8 mouse cellular contexts compared by ENCODE assay signal in the genomic region with DNA sequence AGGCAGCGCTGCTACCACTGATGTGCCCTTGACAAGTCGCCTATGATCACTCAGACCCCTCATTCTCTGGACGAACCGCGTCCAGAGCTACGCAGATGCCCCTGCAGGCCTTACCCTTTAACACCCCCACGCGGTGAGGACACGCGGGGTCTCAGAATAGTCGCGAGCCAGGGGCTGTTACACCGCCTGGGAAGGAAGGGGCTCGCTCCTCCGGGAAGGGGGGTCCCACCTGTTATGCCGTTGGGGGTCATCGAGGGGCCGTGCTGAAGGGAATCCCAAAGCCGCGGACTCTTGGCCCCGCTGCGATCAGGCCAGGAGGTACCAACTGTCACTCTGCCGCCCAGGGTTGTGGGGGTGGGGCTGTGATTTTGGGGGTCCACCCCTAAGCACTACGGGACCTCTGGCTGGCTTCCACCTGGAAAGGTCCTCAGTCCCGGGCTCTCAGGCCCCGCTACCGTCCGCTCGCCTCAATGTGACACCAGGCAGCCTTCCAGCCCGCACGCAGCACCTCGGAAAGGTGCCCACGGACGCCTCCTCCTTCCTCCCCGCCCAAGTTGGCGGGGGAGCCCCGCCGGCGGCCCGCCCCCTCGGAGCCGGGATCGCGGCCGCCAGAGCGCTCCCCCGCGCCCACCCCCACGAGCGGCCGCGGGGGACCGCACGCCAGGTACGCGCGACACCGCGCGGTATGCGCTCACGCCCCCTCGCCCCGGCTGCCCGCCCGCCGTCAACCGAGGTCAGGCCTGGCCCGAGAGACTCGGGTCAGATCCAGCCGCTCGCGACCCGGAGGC. TPM values are rescaled to one million over a fixed set of nuclear protein-coding genes. Genes with fewer than 3 reads are reported as not detected.
DNase-seq lines count a peak whose midpoint lies in the region; ATAC-seq and TF ChIP-seq lines count a peak whose summit lies in the region.

No protein-coding gene starts in this region.

- peak overlapping the region; percentile 93 for H3K27ac ChIP-seq in embryonic facial prominence, embryonic 13.5 days
- peak overlapping the region; percentile 97 for H3K27ac ChIP-seq in heart, embryonic 13.5 days (replicated peaks)
- peak overlapping the region; percentile 96 for H3K27ac ChIP-seq in kidney, embryonic 15.5 days
- H3K27ac ChIP-seq in liver, embryonic 13.5 days, result peak overlapping the region; percentile 60
- peak overlapping the region; percentile 89; the same call in 1 of the 2 replicates for H3K27ac ChIP-seq in neural tube, embryonic 12.5 days

- H3K9me3 ChIP-seq in E14TG2a.4 (ENCODE audit: low read length), result no peaks in the 10 kb centered on the region
- H3K9me3 ChIP-seq in embryonic facial prominence, embryonic 13.5 days, result no peaks in the 10 kb centered on the region
- H3K9me3 ChIP-seq in heart, embryonic 13.5 days, result no peaks in the 10 kb centered on the region
- H3K9me3 ChIP-seq in kidney, embryonic 15.5 days (replicated peaks), result no peaks in the 10 kb centered on the region
- H3K9me3 ChIP-seq in liver, embryonic 13.5 days (replicated peaks), result no peaks in the 10 kb centered on the region
- H3K9me3 ChIP-seq in neural tube, embryonic 12.5 days, result no peaks in the 10 kb centered on the region

- peaks cover 5% of the 10 kb centered on the region; the same call in 1 of the 2 replicates for H3K36me3 ChIP-seq in E14TG2a.4 (ENCODE audit: insufficient read depth, low read length)
- peaks cover 3% of the 10 kb centered on the region; the same call in 1 of the 2 replicates for H3K36me3 ChIP-seq in embryonic facial prominence, embryonic 13.5 days
- H3K36me3 ChIP-seq in heart, embryonic 13.5 days, result peaks cover 4% of the 10 kb centered on the region
- H3K36me3 ChIP-seq in kidney, embryonic 15.5 days, result peaks cover 3% of the 10 kb centered on the region; the same call in 1 of the 2 replicates
- H3K36me3 ChIP-seq in liver, embryonic 13.5 days, result no peaks in the 10 kb centered on the region
- no peaks in the 10 kb centered on the region for H3K36me3 ChIP-seq in neural tube, embryonic 12.5 days

- peak overlapping the region; percentile 95 for H3K4me2 ChIP-seq in embryonic facial prominence, embryonic 13.5 days
- H3K4me2 ChIP-seq in heart, embryonic 13.5 days, result peak overlapping the region; percentile 95
- peak overlapping the region; percentile 95 for H3K4me2 ChIP-seq in kidney, embryonic 15.5 days
- H3K4me2 ChIP-seq in liver, embryonic 13.5 days, result peak overlapping the region; percentile 98
- peak overlapping the region; percentile 88 for H3K4me2 ChIP-seq in neural tube, embryonic 12.5 days (replicated peaks)

- peak; percentile 76 for DNase-seq in adrenal gland, postnatal 10 days
- DNase-seq in liver, embryonic 13.5 days, result peak; percentile 29
- DNase-seq in thymus, postnatal 0 days (ENCODE audit: low spot score), result peak; percentile 30

- peak overlapping the region; percentile 86 for H3K9ac ChIP-seq in embryonic facial prominence, embryonic 13.5 days
- H3K9ac ChIP-seq in heart, embryonic 13.5 days, result peak overlapping the region; percentile 96
- peak overlapping the region; percentile 71 for H3K9ac ChIP-seq in kidney, embryonic 15.5 days
- H3K9ac ChIP-seq in liver, embryonic 13.5 days, result peak overlapping the region; percentile 80
- peak overlapping the region; percentile 81 for H3K9ac ChIP-seq in neural tube, embryonic 12.5 days

- H3K4me1 ChIP-seq in E14TG2a.4 (replicated peaks; ENCODE audit: low read depth, low read length), result peaks cover 39% of the 10 kb centered on the region
- H3K4me1 ChIP-seq in embryonic facial prominence, embryonic 13.5 days, result peaks cover 20% of the 10 kb centered on the region
- peaks cover 49% of the 10 kb centered on the region for H3K4me1 ChIP-seq in heart, embryonic 13.5 days
- peaks cover 31% of the 10 kb centered on the region for H3K4me1 ChIP-seq in kidney, embryonic 15.5 days
- H3K4me1 ChIP-seq in liver, embryonic 13.5 days (replicated peaks), result peaks cover 53% of the 10 kb centered on the region
- H3K4me1 ChIP-seq in neural tube, embryonic 12.5 days, result peaks cover 17% of the 10 kb centered on the region

- H3K4me3 ChIP-seq in E14TG2a.4 (replicated peaks; ENCODE audit: low read length), result peak overlapping the region; percentile 93
- H3K4me3 ChIP-seq in embryonic facial prominence, embryonic 13.5 days, result peak overlapping the region; percentile 83
- H3K4me3 ChIP-seq in heart, embryonic 13.5 days, result peak overlapping the region; percentile 93
- peak overlapping the region; percentile 94 for H3K4me3 ChIP-seq in kidney, embryonic 15.5 days (replicated peaks)
- peak overlapping the region; percentile 74 for H3K4me3 ChIP-seq in liver, embryonic 13.5 days (replicated peaks)
- H3K4me3 ChIP-seq in neural tube, embryonic 12.5 days, result peak overlapping the region; percentile 76

- WGBS in embryonic facial prominence, embryonic 13.5 days, result under 1% methylated on average over 72 of the region's 74 CpGs
- whole genome bisulfite sequencing in heart, embryonic 13.5 days, result 1% methylated on average over 74 of the region's 74 CpGs
- WGBS in kidney, embryonic 15.5 days, result under 1% methylated on average over 73 of the region's 74 CpGs
- 1% methylated on average over 72 of the region's 74 CpGs for WGBS in liver, embryonic 13.5 days (ENCODE audit: insufficient replicate concordance)
- WGBS in neural tube, embryonic 12.5 days, result 2% methylated on average over 65 of the region's 74 CpGs

- peaks cover 26% of the 10 kb centered on the region for H3K27me3 ChIP-seq in E14TG2a.4 (ENCODE audit: insufficient read depth, low read length)
- H3K27me3 ChIP-seq in embryonic facial prominence, embryonic 13.5 days, result no peaks in the 10 kb centered on the region
- H3K27me3 ChIP-seq in heart, embryonic 13.5 days (replicated peaks), result no peaks in the 10 kb centered on the region
- H3K27me3 ChIP-seq in kidney, embryonic 15.5 days, result no peaks in the 10 kb centered on the region
- H3K27me3 ChIP-seq in liver, embryonic 13.5 days, result peaks cover 54% of the 10 kb centered on the region
- H3K27me3 ChIP-seq in neural tube, embryonic 12.5 days (replicated peaks), result no peaks in the 10 kb centered on the region

- ATAC-seq in embryonic facial prominence, embryonic 13.5 days (ENCODE audit: insufficient number of reproducible peaks, insufficient read depth, low FRiP score, low TSS enrichment, low read depth), result 0 out of 2 replicates have a peak, but pooled peaks have one; percentile 32
- no peak; the same call in 1 of the 2 replicates for ATAC-seq in heart, embryonic 13.5 days (ENCODE audit: extremely low read depth, insufficient number of reproducible peaks, low FRiP score, low TSS enrichment)
- peak; percentile 30 for ATAC-seq in kidney, embryonic 15.5 days (replicated peaks; ENCODE audit: low FRiP score)
- peak; percentile 22 for ATAC-seq in liver, embryonic 13.5 days (ENCODE audit: low read depth)
- peak; percentile 27 for ATAC-seq in neural tube, embryonic 12.5 days (ENCODE audit: low FRiP score, low read depth)

- no peak for TF ChIP-seq CTCF in E14TG2a.4 (conservative IDR thresholded peaks at IDR 0.05; ENCODE audit: low read length)

RNA-seq across cellular contexts. Expression of gene Sgms1, which starts 1.9 kb away (rescaled TPM):
- 10 to 100 TPM; 56.3 to 58.4 TPM for total RNA-seq in adrenal gland, postnatal 10 days (2021)
- polyA plus RNA-seq in embryonic facial prominence, embryonic 13.5 days (2015; fragmentation: Nextera tagmentation; extraction: Ambion mirVana), result 28.8 and 35.6 TPM in 2 replicates
- 33.3 and 39.8 TPM in 2 replicates for polyA plus RNA-seq in heart, embryonic 13.5 days (2015; fragmentation: Nextera tagmentation; extraction: Ambion mirVana)
- polyA plus RNA-seq in kidney, embryonic 15.5 days (2015; fragmentation: Nextera tagmentation; extraction: Ambion mirVana), result 52.6 and 57.0 TPM in 2 replicates
- 23.4 and 28.0 TPM in 2 replicates for polyA plus RNA-seq in liver, embryonic 13.5 days (2015; fragmentation: Nextera tagmentation; extraction: Ambion mirVana)
- polyA plus RNA-seq in neural tube, embryonic 12.5 days (2016; fragmentation: Nextera tagmentation; extraction: Ambion mirVana), result 17.2 and 17.7 TPM in 2 replicates
- 3.8 and 5.3 TPM in 2 replicates for polyA plus RNA-seq in thymus, postnatal 0 days (2015; fragmentation: Nextera tagmentation; extraction: Ambion mirVana)
